Mouse (Mus musculus): ENCODE results near the gene Pknox1. TPM values are rescaled to one million over a fixed set of nuclear protein-coding genes. Genes with fewer than 3 reads are reported as not detected.
"Not testable (repeated sequence)": the region's sequence is repeated elsewhere in the genome, so short reads cannot be mapped to it uniquely, and the experiment has no call there.

Pknox1 gene
- polyA plus RNA-seq, 1 experiment from 2014 or later, result 27.9 TPM

DNA sequence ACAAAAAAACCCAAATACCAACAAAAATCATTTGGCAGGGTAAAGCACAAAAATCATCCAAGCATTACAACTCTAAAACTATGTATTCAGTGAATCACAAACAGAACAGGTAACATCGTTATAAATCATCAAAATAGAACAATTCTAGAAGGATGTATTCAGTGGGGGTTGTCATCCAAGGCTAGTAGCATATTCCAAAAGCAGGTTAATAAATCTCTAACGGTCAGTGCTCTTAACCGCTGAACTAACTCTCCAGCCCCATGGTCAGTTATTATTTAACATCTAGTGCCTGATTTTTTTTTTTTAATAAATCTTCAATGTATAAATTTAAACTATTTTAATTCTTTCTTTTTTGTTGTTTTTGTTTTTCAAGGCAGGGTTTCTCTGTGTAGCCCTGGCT lies 44.6 kb downstream of the Pknox1 start:
- not testable (repeated sequence) for H3K27me3 ChIP-seq (ENCODE audit: control insufficient read depth, insufficient read depth, low read length); H3K36me3 ChIP-seq (replicated peaks; ENCODE audit: control insufficient read depth, insufficient read depth, low read depth, low read length); H3K4me3 ChIP-seq (ENCODE audit: low read depth, low read length); H3K9me3 ChIP-seq (replicated peaks; ENCODE audit: control insufficient read depth, low read length); H3K4me2 ChIP-seq (ENCODE audit: low read depth, low read length); ATAC-seq (replicated peaks; ENCODE audit: insufficient number of reproducible peaks, low FRiP score, low TSS enrichment, low read depth); DNase-seq (ENCODE audit: low spot score); H3K4me1 ChIP-seq (ENCODE audit: control insufficient read depth, insufficient read depth, low read length); H3K27ac ChIP-seq (replicated peaks; ENCODE audit: low read depth, low read length); H3K9ac ChIP-seq (replicated peaks; ENCODE audit: low read length)
- 95% methylated on average over 3 of the region's 3 CpGs for WGBS

DNA sequence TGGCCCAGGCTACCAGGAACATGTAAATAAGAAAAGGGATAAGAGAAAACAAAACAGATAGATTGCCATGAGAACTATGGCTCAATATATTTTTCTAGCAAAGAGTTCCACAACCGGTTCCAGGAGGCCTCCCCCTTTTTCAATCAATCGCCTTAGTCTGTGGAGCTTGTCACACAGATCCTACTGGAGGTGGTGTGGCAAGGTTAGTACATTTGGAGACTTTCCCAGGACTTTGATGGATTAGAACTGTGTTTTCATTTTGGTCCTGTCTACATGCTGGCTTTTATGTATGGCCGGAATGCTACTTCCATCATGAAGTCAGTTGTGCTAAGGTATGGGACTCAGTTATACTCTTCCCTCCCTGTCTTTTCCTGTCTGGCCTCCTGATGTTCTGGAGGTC lies 45.4 kb downstream of the Pknox1 start:
- ATAC-seq (replicated peaks; ENCODE audit: insufficient number of reproducible peaks, low FRiP score, low TSS enrichment, low read depth), result no peak
- Histone ChIP-seq H3K4me3 (ENCODE audit: low read depth, low read length) (no peak overlapping the region), H3K4me1 (ENCODE audit: control insufficient read depth, insufficient read depth, low read length) (no peaks in the 10 kb centered on the region), H3K9me3 (replicated peaks; ENCODE audit: control insufficient read depth, low read length) (no peaks in the 10 kb centered on the region), H3K9ac (replicated peaks; ENCODE audit: low read length) (no peak overlapping the region), H3K36me3 (replicated peaks; ENCODE audit: control insufficient read depth, insufficient read depth, low read depth, low read length) (no peaks in the 10 kb centered on the region), H3K4me2 (ENCODE audit: low read depth, low read length) (no peak overlapping the region), H3K27ac (replicated peaks; ENCODE audit: low read depth, low read length) (no peak overlapping the region), H3K27me3 (ENCODE audit: control insufficient read depth, insufficient read depth, low read length) (no peaks in the 10 kb centered on the region)
- DNase-seq (ENCODE audit: low spot score), result no peak
- WGBS, result 92% methylated on average over 3 of the region's 3 CpGs

DNA sequence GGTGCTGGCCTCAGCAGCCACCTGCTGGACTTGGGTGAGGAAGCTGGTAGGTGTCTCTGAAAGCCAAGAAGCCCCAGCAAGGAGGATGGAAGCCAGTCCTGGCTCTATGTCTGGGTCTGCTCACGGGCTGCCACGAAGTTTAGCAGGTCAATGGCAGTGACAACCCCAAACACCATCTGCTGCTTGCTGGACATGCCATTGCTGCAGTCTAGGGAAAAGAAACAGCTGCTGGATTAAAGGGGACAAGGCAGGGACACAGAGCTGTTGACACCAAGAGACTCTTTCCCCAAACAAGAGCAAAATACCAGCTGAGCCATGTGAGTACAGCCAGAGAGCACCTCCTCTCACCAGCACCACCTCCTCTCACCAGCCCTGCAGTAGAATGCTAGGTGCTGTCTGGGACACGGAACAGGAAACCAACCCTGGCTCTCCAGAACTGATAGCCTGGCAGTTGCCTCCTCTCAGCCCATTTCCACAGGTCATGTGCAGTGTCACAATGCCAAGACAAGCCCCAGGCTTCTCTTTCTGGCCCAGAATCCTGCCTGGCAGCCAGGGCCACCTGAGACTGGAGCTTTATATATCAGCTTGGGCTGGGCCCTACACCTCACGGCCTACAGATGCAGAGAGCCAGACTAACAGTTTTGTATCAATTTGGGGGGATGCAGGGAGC lies 48.7 kb downstream of the Pknox1 start:
- Histone ChIP-seq H3K4me2 (ENCODE audit: low read depth, low read length) (no peak overlapping the region), H3K9me3 (replicated peaks; ENCODE audit: control insufficient read depth, low read length) (no peaks in the 10 kb centered on the region), H3K27ac (replicated peaks; ENCODE audit: low read depth, low read length) (no peak overlapping the region), H3K36me3 (replicated peaks; ENCODE audit: control insufficient read depth, insufficient read depth, low read depth, low read length) (no peaks in the 10 kb centered on the region), H3K9ac (replicated peaks; ENCODE audit: low read length) (no peak overlapping the region), H3K4me1 (ENCODE audit: control insufficient read depth, insufficient read depth, low read length) (no peaks in the 10 kb centered on the region), H3K4me3 (ENCODE audit: low read depth, low read length) (no peak overlapping the region), H3K27me3 (ENCODE audit: control insufficient read depth, insufficient read depth, low read length) (no peaks in the 10 kb centered on the region)
- ATAC-seq (replicated peaks; ENCODE audit: insufficient number of reproducible peaks, low FRiP score, low TSS enrichment, low read depth) (no peak), DNase-seq (ENCODE audit: low spot score) (no peak)
- 73% methylated on average over 4 of the region's 4 CpGs for WGBS

DNA sequence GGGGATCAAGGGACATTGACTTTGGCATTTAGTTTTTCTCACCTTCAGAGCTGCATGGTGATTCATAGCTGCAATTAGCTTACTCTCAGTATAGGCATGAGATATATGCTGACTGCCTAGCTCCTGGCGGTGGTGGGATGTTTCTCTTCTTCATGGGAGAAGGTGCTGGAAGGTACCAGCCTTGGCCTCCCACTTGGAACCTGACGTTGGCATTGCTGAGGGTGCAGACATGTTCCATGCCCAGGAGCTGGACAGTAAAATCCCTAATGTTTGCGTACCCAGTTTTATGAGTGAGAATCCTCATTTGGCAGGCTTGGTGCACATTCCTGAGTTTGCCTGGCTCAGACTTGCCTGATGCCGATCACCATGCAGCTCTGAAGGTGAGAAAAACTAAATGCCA lies 58.6 kb downstream of the Pknox1 start:
- DNase-seq (ENCODE audit: low spot score), result no peak
- Histone ChIP-seq H3K36me3 (replicated peaks; ENCODE audit: control insufficient read depth, insufficient read depth, low read depth, low read length) (no peaks in the 10 kb centered on the region), H3K27me3 (ENCODE audit: control insufficient read depth, insufficient read depth, low read length) (no peaks in the 10 kb centered on the region), H3K4me1 (ENCODE audit: control insufficient read depth, insufficient read depth, low read length) (no peaks in the 10 kb centered on the region), H3K4me3 (ENCODE audit: low read depth, low read length) (no peak overlapping the region), H3K9ac (replicated peaks; ENCODE audit: low read length) (no peak overlapping the region), H3K9me3 (replicated peaks; ENCODE audit: control insufficient read depth, low read length) (no peaks in the 10 kb centered on the region), H3K4me2 (ENCODE audit: low read depth, low read length) (no peak overlapping the region), H3K27ac (replicated peaks; ENCODE audit: low read depth, low read length) (no peak overlapping the region)
- WGBS, result 90% methylated on average over 4 of the region's 4 CpGs
- no peak for ATAC-seq (replicated peaks; ENCODE audit: insufficient number of reproducible peaks, low FRiP score, low TSS enrichment, low read depth)

DNA sequence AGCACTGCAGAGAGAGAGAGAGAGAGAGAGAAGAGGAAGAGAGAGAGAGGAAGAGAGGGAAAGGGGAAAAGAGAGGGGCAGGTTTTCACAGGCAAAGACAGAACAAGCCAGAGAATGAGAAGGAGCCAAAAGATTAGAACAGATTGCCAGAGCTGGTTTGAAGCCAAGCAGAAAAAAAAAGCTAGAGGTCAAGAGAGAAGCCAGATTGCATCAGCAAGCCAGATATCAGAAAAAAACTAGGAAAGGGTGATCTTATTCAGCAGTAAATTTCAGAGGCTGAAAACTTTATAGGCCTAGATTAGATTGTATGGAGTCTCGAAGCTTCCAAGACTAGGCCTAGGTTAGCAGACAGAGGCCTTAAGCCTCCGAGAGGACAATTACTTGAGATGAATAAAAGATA lies 63.4 kb downstream of the Pknox1 start:
- no peaks in the 10 kb centered on the region for H3K9me3 ChIP-seq (replicated peaks; ENCODE audit: control insufficient read depth, low read length)
- H3K27me3 ChIP-seq (ENCODE audit: control insufficient read depth, insufficient read depth, low read length), result no peaks in the 10 kb centered on the region
- H3K27ac ChIP-seq (replicated peaks; ENCODE audit: low read depth, low read length), result no peak overlapping the region
- DNase-seq (ENCODE audit: low spot score) (no peak), ATAC-seq (replicated peaks; ENCODE audit: insufficient number of reproducible peaks, low FRiP score, low TSS enrichment, low read depth) (no peak)
- WGBS, result 98% methylated on average over 2 of the region's 2 CpGs
- H3K4me3 ChIP-seq (ENCODE audit: low read depth, low read length), result no peak overlapping the region
- H3K4me2 ChIP-seq (ENCODE audit: low read depth, low read length), result no peak overlapping the region
- H3K9ac ChIP-seq (replicated peaks; ENCODE audit: low read length), result no peak overlapping the region
- H3K36me3 ChIP-seq (replicated peaks; ENCODE audit: control insufficient read depth, insufficient read depth, low read depth, low read length), result no peaks in the 10 kb centered on the region
- no peaks in the 10 kb centered on the region for H3K4me1 ChIP-seq (ENCODE audit: control insufficient read depth, insufficient read depth, low read length)

DNA sequence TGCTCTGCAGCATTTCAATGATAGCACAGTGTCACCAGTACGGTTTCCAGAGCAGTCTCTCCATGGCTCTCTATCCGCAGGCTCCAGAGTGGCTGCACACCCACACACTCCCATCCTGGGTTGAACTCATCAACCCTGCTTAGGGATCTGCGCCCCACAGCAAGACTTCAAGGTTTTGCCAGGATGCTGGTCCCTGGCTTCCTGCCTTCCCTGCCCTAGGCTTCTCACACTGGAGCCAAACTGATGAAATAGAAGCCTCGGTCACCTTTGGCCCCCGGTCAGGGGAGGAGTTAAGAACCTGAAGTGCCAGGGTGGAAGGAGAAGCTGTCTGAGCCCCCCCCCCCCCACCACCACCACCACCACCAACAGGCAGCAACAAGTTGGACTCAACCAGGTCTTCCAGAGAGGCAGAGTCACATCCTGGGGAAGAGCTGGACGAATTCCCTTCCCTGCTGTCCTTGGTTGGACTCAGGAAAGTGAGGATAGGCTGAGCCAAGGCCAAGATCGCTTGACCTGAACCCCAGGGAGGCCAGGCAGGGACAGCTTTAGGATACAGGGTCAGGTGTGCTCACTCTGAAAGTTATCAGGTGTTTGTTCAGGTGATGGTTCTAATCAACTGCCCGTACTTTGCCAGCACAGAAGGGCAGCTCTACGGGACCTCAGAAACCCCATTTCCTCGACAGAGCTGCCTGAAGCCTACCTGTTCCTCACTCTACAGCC lies 66.7 kb downstream of the Pknox1 start:
- Histone ChIP-seq H3K27me3 (ENCODE audit: control insufficient read depth, insufficient read depth, low read length) (peaks cover 8% of the 10 kb centered on the region), H3K9me3 (replicated peaks; ENCODE audit: control insufficient read depth, low read length) (no peaks in the 10 kb centered on the region), H3K36me3 (replicated peaks; ENCODE audit: control insufficient read depth, insufficient read depth, low read depth, low read length) (no peaks in the 10 kb centered on the region), H3K27ac (replicated peaks; ENCODE audit: low read depth, low read length) (no peak overlapping the region), H3K4me1 (ENCODE audit: control insufficient read depth, insufficient read depth, low read length) (no peaks in the 10 kb centered on the region), H3K4me3 (ENCODE audit: low read depth, low read length) (no peak overlapping the region), H3K9ac (replicated peaks; ENCODE audit: low read length) (no peak overlapping the region), H3K4me2 (ENCODE audit: low read depth, low read length) (no peak overlapping the region)
- WGBS, result 79% methylated on average over 10 of the region's 10 CpGs
- no peak for DNase-seq (ENCODE audit: low spot score)
- ATAC-seq (replicated peaks; ENCODE audit: insufficient number of reproducible peaks, low FRiP score, low TSS enrichment, low read depth), result no peak

DNA sequence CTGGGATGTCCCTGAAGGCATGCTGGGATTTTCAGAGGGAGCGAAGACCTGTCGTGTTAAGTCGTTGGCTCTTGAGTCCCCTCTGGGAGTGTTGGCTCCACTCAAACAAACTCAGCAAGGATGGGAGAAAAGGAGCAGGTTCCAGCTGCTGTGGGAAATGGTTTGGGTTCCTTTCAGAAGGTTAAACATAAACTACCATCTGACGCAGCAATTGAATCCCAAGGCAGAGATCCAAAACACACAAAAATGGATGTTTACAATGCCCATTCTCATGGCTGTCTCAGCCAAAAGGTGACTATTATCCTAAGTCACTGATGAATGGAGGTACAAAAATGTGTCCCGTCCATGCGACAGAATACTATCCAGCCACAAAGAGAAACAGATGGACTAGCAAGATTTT lies 68.5 kb downstream of the Pknox1 start:
- no peak overlapping the region for H3K4me3 ChIP-seq (ENCODE audit: low read depth, low read length)
- no peak overlapping the region for H3K9ac ChIP-seq (replicated peaks; ENCODE audit: low read length)
- H3K27me3 ChIP-seq (ENCODE audit: control insufficient read depth, insufficient read depth, low read length), result peaks cover 18% of the 10 kb centered on the region
- 80% methylated on average over 6 of the region's 6 CpGs for WGBS
- no peaks in the 10 kb centered on the region; the same call in 1 of the 2 replicates for H3K4me1 ChIP-seq (ENCODE audit: control insufficient read depth, insufficient read depth, low read length)
- no peak overlapping the region for H3K27ac ChIP-seq (replicated peaks; ENCODE audit: low read depth, low read length)
- ATAC-seq (replicated peaks; ENCODE audit: insufficient number of reproducible peaks, low FRiP score, low TSS enrichment, low read depth) (no peak), DNase-seq (ENCODE audit: low spot score) (no peak)
- H3K9me3 ChIP-seq (replicated peaks; ENCODE audit: control insufficient read depth, low read length), result no peaks in the 10 kb centered on the region
- H3K36me3 ChIP-seq (replicated peaks; ENCODE audit: control insufficient read depth, insufficient read depth, low read depth, low read length), result no peaks in the 10 kb centered on the region
- H3K4me2 ChIP-seq (ENCODE audit: low read depth, low read length), result no peak overlapping the region

DNA sequence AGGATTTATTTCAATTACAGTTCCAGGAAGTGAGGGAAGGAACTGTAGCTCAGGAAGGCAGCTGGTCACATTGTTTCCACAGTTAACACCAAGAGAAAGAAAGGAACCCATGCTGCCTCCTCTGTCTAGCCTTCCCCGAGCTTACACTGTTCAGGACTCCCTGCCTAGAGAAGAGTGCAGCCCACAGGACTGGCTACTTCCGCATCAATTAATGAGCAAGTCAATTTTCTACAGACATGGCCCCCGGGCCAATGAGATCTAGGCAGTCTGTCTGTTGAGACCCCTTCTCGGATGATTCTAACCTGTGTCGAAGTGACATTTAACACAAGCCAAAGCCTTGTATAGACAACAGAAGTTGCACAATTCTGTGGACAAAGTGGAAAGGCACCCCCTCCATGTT lies 70.4 kb downstream of the Pknox1 start:
- DNase-seq (ENCODE audit: low spot score) (no peak), ATAC-seq (replicated peaks; ENCODE audit: insufficient number of reproducible peaks, low FRiP score, low TSS enrichment, low read depth) (no peak)
- WGBS, result 77% methylated on average over 5 of the region's 5 CpGs
- H3K4me3 ChIP-seq (ENCODE audit: low read depth, low read length), result no peak overlapping the region
- no peak overlapping the region for H3K27ac ChIP-seq (replicated peaks; ENCODE audit: low read depth, low read length)
- H3K4me2 ChIP-seq (ENCODE audit: low read depth, low read length), result no peak overlapping the region
- H3K4me1 ChIP-seq (ENCODE audit: control insufficient read depth, insufficient read depth, low read length), result no peaks in the 10 kb centered on the region; the same call in 1 of the 2 replicates
- H3K27me3 ChIP-seq (ENCODE audit: control insufficient read depth, insufficient read depth, low read length), result peaks cover 18% of the 10 kb centered on the region
- no peaks in the 10 kb centered on the region for H3K36me3 ChIP-seq (replicated peaks; ENCODE audit: control insufficient read depth, insufficient read depth, low read depth, low read length)
- no peak overlapping the region for H3K9ac ChIP-seq (replicated peaks; ENCODE audit: low read length)
- H3K9me3 ChIP-seq (replicated peaks; ENCODE audit: control insufficient read depth, low read length), result no peaks in the 10 kb centered on the region

Measured in embryonic facial prominence, embryonic 11.5 days (tissue).